Mouse (Mus musculus) liver, embryonic 11.5 days (tissue): Measurements from ENCODE around the gene Nrm. TPM values are rescaled to one million over a fixed set of nuclear protein-coding genes. Genes with fewer than 3 reads are reported as not detected.
"Not testable (repeated sequence)": the region's sequence is repeated elsewhere in the genome, so short reads cannot be mapped to it uniquely, and the experiment has no call there.

Source experiments
- ATAC-seq: fragments of 200-750 bp; cut with Nextera tagmentation; replicated peaks from 2 replicates; pipeline ENCODE4 v1.8.0; 2017; ENCODE audit warnings: moderate number of reproducible peaks, mild to moderate bottlenecking, moderate TSS enrichment, moderate library complexity; ENCODE audit not compliant: low FRiP score
- DNase-seq: peaks from one replicate; pipeline ENCODE4 v3.0.0-alpha.2; 2017; ENCODE audit warnings: low spot score
- H3K27ac ChIP-seq: fragments of 300-500 bp; sonication (generic); 2 replicates; pipeline ENCODE4 v1.5.1; 2014; ENCODE audit warnings: mild to moderate bottlenecking, low read depth, low read length, control low read depth
- H3K27me3 ChIP-seq: fragments of 300-500 bp; sonication (generic); replicated peaks from 2 replicates; pipeline ENCODE4 v1.6.1; 2014; ENCODE audit warnings: low read length, mixed read lengths; ENCODE audit not compliant: control insufficient read depth, insufficient read depth
- H3K36me3 ChIP-seq: fragments of 300-500 bp; sonication (generic); 2 replicates; pipeline ENCODE4 v1.6.1; 2014; ENCODE audit warnings: mild to moderate bottlenecking, low read length, moderate library complexity, mixed read lengths; ENCODE audit not compliant: control insufficient read depth, insufficient read depth
- H3K4me1 ChIP-seq: fragments of 300-500 bp; sonication (generic); replicated peaks from 2 replicates; pipeline ENCODE4 v1.6.1; 2014; ENCODE audit warnings: low read length, mixed read lengths; ENCODE audit not compliant: control insufficient read depth, insufficient read depth
- H3K4me2 ChIP-seq: fragments of 300-500 bp; sonication (generic); 2 replicates; pipeline ENCODE4 v1.6.1; 2014; ENCODE audit warnings: mild to moderate bottlenecking, control low read depth, moderate library complexity
- H3K4me3 ChIP-seq: fragments of 300-500 bp; sonication (generic); 2 replicates; pipeline ENCODE4 v1.5.1; 2014; ENCODE audit warnings: low read depth, low read length, control low read depth
- H3K9ac ChIP-seq: fragments of 300-500 bp; sonication (generic); 2 replicates; pipeline ENCODE4 v1.6.1; 2014; ENCODE audit warnings: low read depth, low read length, control low read depth
- H3K9me3 ChIP-seq: fragments of 300-500 bp; sonication (generic); 2 replicates; pipeline ENCODE4 v1.6.1; 2016; ENCODE audit warnings: low read length, inconsistent platforms, mixed read lengths; ENCODE audit not compliant: control insufficient read depth
- WGBS: fragments of 180-500 bp; shearing (Covaris S2); extraction: QIAGEN DNeasy Blood & Tissue Kit; methylation state at CpG from one replicate; pipeline ENCODE4 v1.1.7; 2014; 5-methylcytosine and 5-hydroxymethylcytosine counted together
- polyA plus RNA-seq: library from polyadenylated mRNA; unstranded; fragments of >200 nt; fragmentation: Nextera tagmentation; extraction: Ambion mirVana; gene quantifications from 2 replicates; pipeline ENCODE4 v1.2.1, GENCODE M21; 2014

Gene Nrm
- polyA plus RNA-seq, 1 experiment from 2014 or later = 45.4 TPM

DNA sequence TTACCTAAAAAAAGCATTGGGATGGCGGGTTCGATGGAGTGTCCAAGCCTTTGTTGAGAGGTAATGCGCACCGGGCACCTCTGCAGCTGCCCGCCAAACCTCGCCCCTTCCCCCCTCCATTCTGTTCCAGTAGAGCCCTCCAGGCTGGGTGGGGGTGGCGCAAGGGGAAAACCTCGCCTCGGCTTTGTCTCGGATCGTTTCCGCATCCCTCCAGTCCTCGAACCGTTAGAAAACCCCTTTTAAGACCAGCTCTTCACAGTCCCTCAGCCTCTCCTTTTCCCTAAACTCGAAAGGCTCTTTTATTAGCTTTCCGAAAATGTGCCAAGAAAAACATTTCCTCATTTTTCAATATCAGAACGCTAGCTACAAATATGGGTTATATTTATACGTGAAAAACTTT is 23.6 kb upstream of the Nrm start:
- Histone ChIP-seq H3K4me3 (peak overlapping the region; percentile 89), H3K27me3 (no peaks in the 10 kb centered on the region), H3K4me1 (peaks cover 30% of the 10 kb centered on the region), H3K9me3 (no peaks in the 10 kb centered on the region), H3K4me2 (peak overlapping the region; percentile 95), H3K36me3 (peaks cover 31% of the 10 kb centered on the region), H3K9ac (peak overlapping the region; percentile 99), H3K27ac (peak overlapping the region; percentile 98)
- ATAC-seq (0 out of 2 replicates have a peak, but pooled peaks have one; percentile 2), DNase-seq (peak; percentile 74)
- WGBS = 0% methylated on average over 18 of the region's 18 CpGs

DNA sequence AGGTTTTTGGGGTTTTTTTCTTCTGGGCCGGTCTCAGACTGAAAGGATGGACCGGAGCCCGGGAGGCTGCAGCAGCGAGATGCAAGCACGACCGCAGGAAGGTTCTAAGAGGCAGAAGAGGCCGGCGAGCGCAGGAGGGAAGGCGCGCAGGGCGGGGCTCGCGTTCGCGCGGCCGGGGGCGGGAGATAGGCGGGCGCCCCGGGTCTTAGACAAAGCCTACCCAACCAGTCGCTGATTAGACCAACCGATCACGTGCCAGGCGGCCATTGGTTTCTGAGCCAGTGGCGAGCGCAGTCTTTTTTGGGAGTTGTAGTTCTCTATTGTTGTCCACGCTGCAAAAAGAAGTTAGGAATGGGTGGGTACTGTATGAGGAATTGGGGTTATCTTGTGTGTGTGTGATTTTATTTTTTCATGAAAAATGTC is 23.0 kb upstream of the Nrm start, which contains the start of gene Tubb5:
Gene Tubb5, minus strand, starts transcription at position 185 of the 423 bp plus-strand sequence.
- Histone ChIP-seq H3K36me3 (peaks cover 31% of the 10 kb centered on the region), H3K4me2 (peak within 1 kb of the TSS; percentile 95), H3K9ac (peak within 1 kb of the TSS; percentile 99), H3K4me1 (peaks cover 30% of the 10 kb centered on the region), H3K27me3 (no peaks in the 10 kb centered on the region), H3K27ac (peak within 1 kb of the TSS; percentile 98), H3K9me3 (no peaks in the 10 kb centered on the region), H3K4me3 (peak within 1 kb of the TSS; percentile 89)
- ATAC-seq (peak; percentile 74), DNase-seq (peak; percentile 97)
- 1% methylated on average over 29 of the region's 29 CpGs for WGBS

DNA sequence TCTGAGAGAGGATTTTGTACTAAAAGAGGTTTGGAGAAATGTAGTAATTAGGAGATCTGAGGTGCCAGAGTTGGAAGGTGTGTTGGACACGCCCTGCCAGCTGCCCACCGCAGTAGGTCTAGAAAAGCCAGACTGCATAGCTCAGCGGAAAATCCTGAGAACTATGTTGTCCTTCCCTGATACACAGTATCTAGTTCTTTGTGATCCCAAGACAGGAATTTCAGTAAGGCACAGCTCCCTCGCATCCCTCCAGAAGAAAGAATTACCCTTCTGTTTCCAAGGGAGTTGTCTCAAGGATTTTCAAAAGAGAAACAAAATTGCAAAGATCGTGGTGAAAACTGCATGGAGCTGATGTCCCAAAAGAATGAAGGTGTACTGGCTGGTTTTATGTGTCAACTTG is 22.5 kb upstream of the Nrm start:
- peaks cover 30% of the 10 kb centered on the region for H3K4me1 ChIP-seq
- H3K4me3 ChIP-seq = peak overlapping the region; percentile 89
- no peaks in the 10 kb centered on the region for H3K9me3 ChIP-seq
- ATAC-seq (no peak), DNase-seq (no peak)
- peak overlapping the region; percentile 63 for H3K9ac ChIP-seq
- H3K36me3 ChIP-seq = peaks cover 31% of the 10 kb centered on the region
- no peaks in the 10 kb centered on the region for H3K27me3 ChIP-seq
- peak overlapping the region; percentile 50 for H3K27ac ChIP-seq
- H3K4me2 ChIP-seq = peak overlapping the region; percentile 95
- 2% methylated on average over 5 of the region's 5 CpGs for WGBS

DNA sequence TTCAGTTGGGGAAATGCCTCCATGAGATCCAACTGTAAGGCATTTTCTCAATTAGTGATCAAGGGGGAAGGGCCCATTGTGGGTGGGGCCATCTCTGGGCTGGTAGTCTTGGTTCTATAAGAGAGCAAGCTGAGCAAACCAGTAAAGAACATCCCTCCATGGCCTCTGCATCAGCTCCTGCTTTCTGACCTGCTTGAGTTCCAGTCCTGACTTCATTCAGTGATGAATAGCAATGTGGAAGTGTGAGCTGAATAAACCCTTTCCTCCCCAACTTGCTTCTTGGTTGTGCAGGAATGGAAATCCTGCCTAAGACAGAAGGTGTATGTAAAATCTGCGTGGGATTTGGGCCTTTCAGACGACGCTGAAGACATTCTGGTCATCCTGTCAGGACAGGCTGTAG is 22.1 kb upstream of the Nrm start:
- Histone ChIP-seq H3K9ac (peak overlapping the region; percentile 63), H3K4me2 (peak overlapping the region; percentile 95), H3K36me3 (peaks cover 28% of the 10 kb centered on the region), H3K4me3 (peak overlapping the region; percentile 89), H3K27ac (peak overlapping the region; percentile 50), H3K4me1 (peaks cover 29% of the 10 kb centered on the region)
- 52% methylated on average over 3 of the region's 3 CpGs for WGBS
- H3K27me3 ChIP-seq, ATAC-seq, H3K9me3 ChIP-seq, DNase-seq: not testable (repeated sequence)

DNA sequence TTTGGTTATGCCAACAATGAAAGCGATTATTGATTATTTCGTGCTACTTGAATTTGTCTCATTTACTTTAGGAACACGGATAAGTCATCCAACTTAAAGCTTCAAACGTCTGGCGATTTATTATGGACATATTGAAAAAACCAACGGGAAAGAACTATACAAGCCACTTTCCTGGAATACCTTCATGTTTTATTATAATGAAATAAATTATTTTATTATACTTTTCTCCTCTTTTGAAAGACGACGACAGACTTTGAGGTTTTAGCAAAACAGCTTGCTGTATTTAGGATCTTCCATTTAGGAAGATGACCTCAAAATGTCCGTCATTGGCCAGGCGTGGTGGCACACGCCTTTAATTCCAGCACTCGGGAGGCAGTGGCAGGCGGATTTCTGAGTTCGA is 20.6 kb upstream of the Nrm start:
- ATAC-seq (no peak), DNase-seq (no peak)
- H3K27ac ChIP-seq = peak overlapping the region; percentile 53; the same call in 1 of the 2 replicates
- no peaks in the 10 kb centered on the region for H3K9me3 ChIP-seq
- peaks cover 20% of the 10 kb centered on the region for H3K36me3 ChIP-seq
- peak overlapping the region; percentile 85; the same call in 1 of the 2 replicates for H3K9ac ChIP-seq
- 47% methylated on average over 14 of the region's 14 CpGs for WGBS
- H3K4me3 ChIP-seq = peak overlapping the region; percentile 62
- H3K27me3 ChIP-seq = no peaks in the 10 kb centered on the region
- peaks cover 13% of the 10 kb centered on the region for H3K4me1 ChIP-seq
- peak overlapping the region; percentile 66 for H3K4me2 ChIP-seq

DNA sequence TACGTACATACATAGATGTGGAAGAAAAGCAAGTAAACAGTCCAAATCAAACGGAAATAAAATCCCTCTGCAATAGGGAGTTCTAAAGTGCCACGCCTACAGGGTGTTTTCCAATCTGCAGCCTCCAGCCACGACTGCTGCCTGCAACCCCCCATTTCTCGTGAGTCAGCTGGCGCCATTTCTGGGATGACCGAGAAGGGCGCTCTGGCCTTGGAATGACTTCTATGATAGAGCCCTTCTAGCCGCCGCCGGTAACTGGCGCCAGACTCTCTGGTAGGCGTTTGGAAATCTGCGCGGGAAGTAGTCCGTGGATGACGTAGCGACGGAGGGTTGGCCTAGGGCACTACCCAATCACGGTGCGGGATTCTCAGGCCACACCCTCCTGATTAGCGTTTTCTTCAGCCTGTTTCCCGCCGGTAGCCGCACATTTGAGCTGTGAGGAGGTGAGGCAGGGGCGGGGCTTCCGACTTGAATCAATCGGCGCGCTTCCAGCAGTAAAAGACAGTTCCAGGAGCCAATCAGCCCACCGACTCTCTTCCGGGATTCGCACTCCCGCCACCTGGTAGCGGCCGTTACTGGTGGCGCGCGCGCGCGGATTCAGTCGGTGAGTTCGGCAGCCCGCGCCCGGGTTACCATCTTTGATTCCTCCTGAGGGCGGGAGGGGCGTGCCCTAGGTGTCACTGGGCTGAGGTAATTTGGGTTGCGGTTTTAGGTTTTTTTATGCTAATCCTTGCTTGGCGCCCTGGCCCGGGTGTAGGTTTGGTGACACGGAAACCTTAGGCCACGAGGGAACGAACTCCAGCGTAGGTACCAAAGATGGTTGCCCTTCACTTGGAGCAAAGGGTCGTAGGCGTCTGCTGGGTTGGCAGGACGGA is 19.8 kb upstream of the Nrm start, which contains the start of gene Mdc1:
Gene Mdc1, plus strand, starts transcription at position 440 of the 875 bp plus-strand sequence.
- H3K27me3 ChIP-seq = no peaks in the 10 kb centered on the region
- H3K9me3 ChIP-seq = no peaks in the 10 kb centered on the region

DNA sequence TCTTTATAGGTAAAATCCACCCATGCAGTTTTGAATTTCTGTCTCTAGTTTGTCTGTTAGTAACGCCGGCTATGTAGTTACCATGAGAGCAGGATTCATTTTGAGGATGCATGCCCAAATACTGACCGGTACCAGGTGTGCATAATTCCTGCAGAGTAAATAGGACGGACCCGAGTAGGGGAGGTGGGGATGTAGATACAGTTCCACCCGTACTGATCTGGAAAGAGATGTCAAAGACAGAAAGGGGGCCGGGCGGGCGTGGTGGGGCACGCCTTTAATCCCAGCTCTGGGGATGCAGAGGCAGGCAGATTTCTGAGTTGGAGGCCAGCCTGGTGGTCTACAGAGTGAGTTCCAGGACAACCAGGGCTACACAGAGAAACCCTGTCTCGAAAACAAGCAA is 19.1 kb upstream of the Nrm start:
- peak overlapping the region; percentile 62 for H3K4me3 ChIP-seq
- ATAC-seq (no peak), DNase-seq (no peak)
- H3K4me2 ChIP-seq = peak overlapping the region; percentile 66
- 14% methylated on average over 11 of the region's 11 CpGs for WGBS
- no peaks in the 10 kb centered on the region for H3K9me3 ChIP-seq
- H3K36me3 ChIP-seq = peaks cover 16% of the 10 kb centered on the region
- no peaks in the 10 kb centered on the region for H3K27me3 ChIP-seq
- peak overlapping the region; percentile 90 for H3K27ac ChIP-seq
- peak overlapping the region; percentile 85 for H3K9ac ChIP-seq
- peaks cover 8% of the 10 kb centered on the region for H3K4me1 ChIP-seq

More for the DNA sequence above, 19.8 kb upstream of the Nrm start, which contains the start of gene Mdc1:
- Histone ChIP-seq H3K36me3 (peaks cover 19% of the 10 kb centered on the region), H3K4me1 (peaks cover 8% of the 10 kb centered on the region), H3K4me3 (peak within 1 kb of the TSS; percentile 62), H3K9ac (peak within 1 kb of the TSS; percentile 85), H3K27ac (peak within 1 kb of the TSS; percentile 90), H3K4me2 (peak within 1 kb of the TSS; percentile 66)
- ATAC-seq = peak; percentile 84
- DNase-seq = peak; percentile 97
- WGBS = under 1% methylated on average over 59 of the region's 59 CpGs

DNA sequence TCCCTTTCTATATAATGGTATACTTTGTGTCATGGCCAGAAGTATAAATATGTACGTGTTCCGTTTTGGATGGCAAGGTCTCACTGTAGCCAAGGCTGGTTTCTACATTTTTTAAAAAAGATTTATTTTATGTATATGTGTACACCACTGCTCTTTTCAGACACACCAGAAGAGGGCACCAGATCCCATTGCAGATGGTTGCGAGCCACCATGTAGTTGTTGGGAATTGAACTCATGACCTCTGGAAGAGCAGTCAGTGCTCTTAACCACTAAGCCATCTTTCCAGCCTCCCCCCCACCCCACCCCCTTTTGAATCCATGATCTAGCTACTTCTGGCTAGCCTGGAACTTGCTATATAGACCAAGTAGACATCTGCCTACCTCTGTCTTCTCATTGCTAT is 17.6 kb upstream of the Nrm start:
- H3K27me3 ChIP-seq = no peaks in the 10 kb centered on the region
- DNase-seq (no peak), ATAC-seq (no peak)
- 89% methylated on average over 3 of the region's 3 CpGs for WGBS
- H3K4me3 ChIP-seq = no peak overlapping the region
- peaks cover 8% of the 10 kb centered on the region for H3K4me1 ChIP-seq
- H3K9ac ChIP-seq = no peak overlapping the region
- no peak overlapping the region for H3K27ac ChIP-seq
- H3K36me3 ChIP-seq = peaks cover 30% of the 10 kb centered on the region
- no peaks in the 10 kb centered on the region for H3K9me3 ChIP-seq
- no peak overlapping the region for H3K4me2 ChIP-seq
